Mouse (Mus musculus): ENCODE measurements at regions not wholly inside any gene's neighbourhood (a gene's known extent, or its start where the extent isn't known, plus 50 kb on each side); places are given as distances from the start of the nearest gene placed in this dataset.

DNA sequence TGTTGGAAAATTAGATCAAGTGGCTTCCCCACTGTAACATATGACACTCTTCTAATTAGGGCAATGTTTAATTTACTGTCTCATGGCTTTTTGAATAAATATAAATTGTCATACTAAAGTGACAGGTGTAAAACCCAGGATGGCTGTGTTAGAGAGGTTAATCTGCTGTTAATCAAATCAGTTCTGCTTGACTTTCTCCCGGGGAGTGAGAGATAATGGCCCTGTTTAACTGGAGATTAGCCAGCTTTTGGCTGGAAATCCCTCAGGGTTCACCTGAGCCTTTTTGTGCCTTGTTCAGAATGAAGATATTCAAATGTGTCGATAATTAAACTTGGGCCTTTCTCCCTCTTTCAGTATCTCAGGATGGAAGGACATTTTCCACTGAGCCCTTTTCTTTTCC lies 906.2 kb downstream of the Tmem114 start:
- intact Hi-C loops (cut with DNase I) = no loop called here
